Mouse (Mus musculus) heart, embryonic 15.5 days (tissue): ENCODE data around the gene Nxf1. TPM values are rescaled to one million over a fixed set of nuclear protein-coding genes. Genes with fewer than 3 reads are reported as not detected.
A peak's percentile ranks its signal among the peaks of the same experiment; 100 is the strongest.

Experiments used
- ATAC-seq: fragments of 200-750 bp; cut with Nextera tagmentation; replicated peaks from 2 replicates; pipeline ENCODE4 v1.8.0; 2017; ENCODE audit warnings: low read depth, moderate TSS enrichment; ENCODE audit not compliant: insufficient number of reproducible peaks, insufficient read depth, low FRiP score
- H3K27ac ChIP-seq: fragments of 300-500 bp; sonication (generic); 2 replicates; pipeline ENCODE4 v1.5.1; 2015; ENCODE audit warnings: mild to moderate bottlenecking, inconsistent platforms
- H3K27me3 ChIP-seq: fragments of 300-500 bp; sonication (generic); 2 replicates; pipeline ENCODE4 v1.6.1; 2015; ENCODE audit warnings: inconsistent platforms
- H3K36me3 ChIP-seq: fragments of 300-500 bp; sonication (generic); 2 replicates; pipeline ENCODE4 v1.6.1; 2015; ENCODE audit warnings: mild to moderate bottlenecking, inconsistent platforms
- H3K4me1 ChIP-seq: fragments of 300-500 bp; sonication (generic); replicated peaks from 2 replicates; pipeline ENCODE4 v1.6.1; 2015; ENCODE audit warnings: inconsistent platforms
- H3K4me2 ChIP-seq: fragments of 300-500 bp; sonication (generic); 2 replicates; pipeline ENCODE4 v1.6.1; 2015; ENCODE audit warnings: inconsistent platforms, mild to moderate bottlenecking, moderate library complexity
- H3K4me3 ChIP-seq: fragments of 300-500 bp; sonication (generic); 2 replicates; pipeline ENCODE4 v1.5.1; 2015; ENCODE audit warnings: mild to moderate bottlenecking, inconsistent platforms
- H3K9ac ChIP-seq: fragments of 300-500 bp; sonication (generic); 2 replicates; pipeline ENCODE4 v1.6.1; 2015; ENCODE audit warnings: mild to moderate bottlenecking, inconsistent platforms
- H3K9me3 ChIP-seq: fragments of 300-500 bp; sonication (generic); replicated peaks from 2 replicates; pipeline ENCODE4 v1.6.1; 2016; ENCODE audit warnings: inconsistent platforms
- WGBS: fragments of 180-500 bp; shearing (Covaris S2); methylation state at CpG from one replicate; pipeline ENCODE4 v1.1.7; 2015; ENCODE audit warnings: mixed read lengths; 5-methylcytosine and 5-hydroxymethylcytosine counted together
- polyA plus RNA-seq: library from polyadenylated mRNA; unstranded; fragments of >200 nt; fragmentation: Nextera tagmentation; extraction: Ambion mirVana; gene quantifications from 2 replicates; pipeline ENCODE4 v1.2.1, GENCODE M21; 2015

Gene Nxf1
- polyA plus RNA-seq, 1 experiment from 2014 or later, result 100 TPM

GRCm38 (mm10) chr19:8741243-8741869 lies 15.5 kb upstream of the Nxf1 start, which contains the start of gene Stx5a:
TSS of gene Stx5a (plus strand) at chr19:8741413.
- WGBS, result under 1% methylated on average over 36 of the region's 36 CpGs
- Histone ChIP-seq H3K4me1 (peaks cover 29% of the 10 kb centered on the region), H3K9ac (peak within 1 kb of the TSS; percentile 91), H3K4me3 (peak within 1 kb of the TSS; percentile 87), H3K9me3 (no peaks in the 10 kb centered on the region), H3K27me3 (no peaks in the 10 kb centered on the region), H3K4me2 (peak within 1 kb of the TSS; percentile 90), H3K27ac (peak within 1 kb of the TSS; percentile 96), H3K36me3 (peaks cover 67% of the 10 kb centered on the region)
- ATAC-seq, result peak; percentile 97

GRCm38 (mm10) chr19:8742176-8742575 lies 14.7 kb upstream of the Nxf1 start:
- WGBS, result 8% methylated on average over 14 of the region's 14 CpGs
- Histone ChIP-seq H3K36me3 (peaks cover 75% of the 10 kb centered on the region), H3K4me2 (peak overlapping the region; percentile 90), H3K9ac (peak overlapping the region; percentile 91), H3K4me3 (peak overlapping the region; percentile 87), H3K9me3 (no peaks in the 10 kb centered on the region), H3K27ac (peak overlapping the region; percentile 96), H3K27me3 (no peaks in the 10 kb centered on the region), H3K4me1 (peaks cover 22% of the 10 kb centered on the region)
- ATAC-seq, result no peak

- H3K9ac ChIP-seq, result no peak overlapping the region
Observed at GRCm38 (mm10) chr19:8745382-8745781, 11.5 kb upstream of the Nxf1 start.

GRCm38 (mm10) chr19:8747368-8747767 lies 9.5 kb upstream of the Nxf1 start:
- no peak for ATAC-seq
- WGBS, result 68% methylated on average over 2 of the region's 2 CpGs
- no peak overlapping the region for H3K27ac ChIP-seq
- no peaks in the 10 kb centered on the region for H3K27me3 ChIP-seq
- peaks cover 94% of the 10 kb centered on the region for H3K36me3 ChIP-seq
- H3K4me2 ChIP-seq, result no peak overlapping the region
- H3K4me1 ChIP-seq, result peaks cover 9% of the 10 kb centered on the region
- H3K4me3 ChIP-seq, result no peak overlapping the region
- no peaks in the 10 kb centered on the region for H3K9me3 ChIP-seq
- H3K9ac ChIP-seq, result no peak overlapping the region

More at GRCm38 (mm10) chr19:8745382-8745781, 11.5 kb upstream of the Nxf1 start:
- Histone ChIP-seq H3K4me2 (no peak overlapping the region), H3K4me1 (peaks cover 19% of the 10 kb centered on the region), H3K36me3 (peaks cover 80% of the 10 kb centered on the region), H3K27me3 (no peaks in the 10 kb centered on the region), H3K9me3 (no peaks in the 10 kb centered on the region), H3K27ac (no peak overlapping the region), H3K4me3 (no peak overlapping the region)
- 94% methylated on average over 1 of the region's 1 CpGs for WGBS
- ATAC-seq, result no peak

- H3K4me3 ChIP-seq, result peak overlapping the region; percentile 98; the same call in 1 of the 2 replicates
- H3K36me3 ChIP-seq, result peaks cover 39% of the 10 kb centered on the region
- H3K27ac ChIP-seq, result no peak overlapping the region
- H3K9ac ChIP-seq, result no peak overlapping the region
- peak overlapping the region; percentile 60 for H3K4me2 ChIP-seq
- 47% methylated on average over 3 of the region's 3 CpGs for WGBS
- no peak for ATAC-seq
- no peaks in the 10 kb centered on the region for H3K27me3 ChIP-seq
- no peaks in the 10 kb centered on the region for H3K9me3 ChIP-seq
- H3K4me1 ChIP-seq, result peaks cover 22% of the 10 kb centered on the region
Observed at GRCm38 (mm10) chr19:8755652-8756051, 1.2 kb upstream of the Nxf1 start.

- Histone ChIP-seq H3K36me3 (peaks cover 26% of the 10 kb centered on the region), H3K9me3 (no peaks in the 10 kb centered on the region), H3K27me3 (no peaks in the 10 kb centered on the region), H3K4me2 (peak overlapping the region; percentile 60), H3K4me3 (peak overlapping the region; percentile 98), H3K27ac (peak overlapping the region; percentile 89), H3K4me1 (peaks cover 22% of the 10 kb centered on the region), H3K9ac (peak overlapping the region; percentile 98)
- no peak for ATAC-seq
- WGBS, result 3% methylated on average over 14 of the region's 14 CpGs
Observed at GRCm38 (mm10) chr19:8757471-8757998, 662 bp downstream of the Nxf1 start.

- H3K36me3 ChIP-seq, result peaks cover 28% of the 10 kb centered on the region
- H3K4me2 ChIP-seq, result peak overlapping the region; percentile 60; the same call in 1 of the 2 replicates
- H3K27ac ChIP-seq, result no peak overlapping the region
- H3K9ac ChIP-seq, result no peak overlapping the region
- H3K9me3 ChIP-seq, result no peaks in the 10 kb centered on the region
- peak overlapping the region; percentile 98; the same call in 1 of the 2 replicates for H3K4me3 ChIP-seq
- H3K4me1 ChIP-seq, result peaks cover 22% of the 10 kb centered on the region
- 69% methylated on average over 2 of the region's 2 CpGs for WGBS
- H3K27me3 ChIP-seq, result no peaks in the 10 kb centered on the region
- ATAC-seq, result no peak
Observed at GRCm38 (mm10) chr19:8758899-8759298, 2.0 kb downstream of the Nxf1 start.

- Histone ChIP-seq H3K4me3 (no peak overlapping the region), H3K27me3 (no peaks in the 10 kb centered on the region), H3K9me3 (no peaks in the 10 kb centered on the region), H3K36me3 (peaks cover 33% of the 10 kb centered on the region), H3K27ac (no peak overlapping the region), H3K4me2 (no peak overlapping the region), H3K4me1 (peaks cover 20% of the 10 kb centered on the region), H3K9ac (no peak overlapping the region)
- ATAC-seq, result no peak
- 94% methylated on average over 2 of the region's 2 CpGs for WGBS
Observed at GRCm38 (mm10) chr19:8760757-8761156, 3.9 kb downstream of the Nxf1 start.

GRCm38 (mm10) chr19:8763276-8763675 lies 6.4 kb downstream of the Nxf1 start:
- WGBS, result 73% methylated on average over 4 of the region's 4 CpGs
- Histone ChIP-seq H3K4me3 (no peak overlapping the region), H3K9ac (no peak overlapping the region), H3K9me3 (no peaks in the 10 kb centered on the region), H3K36me3 (peaks cover 58% of the 10 kb centered on the region), H3K27ac (no peak overlapping the region), H3K4me1 (peaks cover 8% of the 10 kb centered on the region), H3K4me2 (no peak overlapping the region), H3K27me3 (no peaks in the 10 kb centered on the region)
- ATAC-seq, result no peak

- Histone ChIP-seq H3K27me3 (no peaks in the 10 kb centered on the region), H3K36me3 (peaks cover 79% of the 10 kb centered on the region), H3K4me2 (no peak overlapping the region), H3K4me1 (peaks cover 4% of the 10 kb centered on the region; the same call in 1 of the 2 replicates), H3K9ac (no peak overlapping the region), H3K9me3 (no peaks in the 10 kb centered on the region), H3K4me3 (no peak overlapping the region), H3K27ac (no peak overlapping the region)
- ATAC-seq, result no peak
- 91% methylated on average over 9 of the region's 9 CpGs for whole genome bisulfite sequencing
Observed at GRCm38 (mm10) chr19:8765562-8765961, 8.7 kb downstream of the Nxf1 start.

- Histone ChIP-seq H3K4me3 (peak within 1 kb of the TSS; percentile 72), H3K27me3 (no peaks in the 10 kb centered on the region), H3K9ac (peak within 1 kb of the TSS; percentile 83), H3K36me3 (peaks cover 51% of the 10 kb centered on the region), H3K9me3 (no peaks in the 10 kb centered on the region), H3K4me1 (peaks cover 28% of the 10 kb centered on the region), H3K4me2 (peak within 1 kb of the TSS; percentile 72), H3K27ac (peak within 1 kb of the TSS; percentile 86)
- WGBS, result 13% methylated on average over 29 of the region's 29 CpGs
- 0 out of 2 replicates have a peak, but pooled peaks have one; percentile 6 for ATAC-seq
Observed at GRCm38 (mm10) chr19:8770567-8771270, 13.8 kb downstream of the Nxf1 start, which contains the start of gene Tmem223. TSS of gene Tmem223 (plus strand) at chr19:8770996.
